Mouse (Mus musculus): Measurements from ENCODE around the gene Sgip1.

The Sgip1 gene

GRCm38 (mm10) chr4:102741287-102741686 lies at the start of gene Sgip1:
Gene Sgip1, plus strand, starts transcription at chr4:102741297.
- DNase-seq (ENCODE audit: low spot score), result no peak

DNA sequence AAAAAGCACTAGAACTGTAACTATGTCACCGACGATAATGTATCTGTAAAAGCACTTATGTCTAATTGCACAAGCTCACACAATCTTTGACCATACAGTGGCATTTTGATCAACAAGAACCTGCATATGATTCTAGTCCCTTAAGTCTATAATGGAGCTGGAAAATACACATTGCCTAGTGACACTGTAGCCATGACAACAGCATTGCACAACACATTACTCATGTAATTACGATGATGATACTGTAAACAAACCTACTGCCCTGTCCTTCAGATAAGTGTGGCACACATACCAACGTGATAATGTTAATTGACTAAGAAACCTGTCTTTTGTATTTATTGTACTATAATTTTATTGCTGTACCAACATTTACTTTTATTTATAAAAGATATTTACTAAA lies 49.7 kb upstream of the Sgip1 start:
- DNase-seq (ENCODE audit: low spot score), result no peak

DNA sequence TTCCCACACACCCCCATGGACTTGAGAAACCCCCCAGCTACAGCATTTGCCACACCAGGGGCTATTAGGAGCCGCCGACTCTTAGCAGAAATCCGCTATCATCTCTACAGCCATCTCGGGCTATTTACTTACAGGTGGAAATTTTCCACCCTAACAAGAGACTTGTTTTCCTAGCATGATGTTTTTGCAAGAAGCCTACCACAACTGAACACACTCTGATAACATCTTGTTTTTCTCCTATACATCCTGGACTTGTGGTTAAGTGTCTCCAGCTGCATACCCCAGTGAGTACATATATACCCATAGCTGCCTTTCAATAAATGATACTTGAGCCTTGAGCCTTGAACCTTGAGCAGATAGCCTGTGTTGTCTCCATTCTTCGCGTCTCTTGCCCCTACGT lies 43.1 kb upstream of the Sgip1 start:
- no peak for DNase-seq (ENCODE audit: low spot score)

DNA sequence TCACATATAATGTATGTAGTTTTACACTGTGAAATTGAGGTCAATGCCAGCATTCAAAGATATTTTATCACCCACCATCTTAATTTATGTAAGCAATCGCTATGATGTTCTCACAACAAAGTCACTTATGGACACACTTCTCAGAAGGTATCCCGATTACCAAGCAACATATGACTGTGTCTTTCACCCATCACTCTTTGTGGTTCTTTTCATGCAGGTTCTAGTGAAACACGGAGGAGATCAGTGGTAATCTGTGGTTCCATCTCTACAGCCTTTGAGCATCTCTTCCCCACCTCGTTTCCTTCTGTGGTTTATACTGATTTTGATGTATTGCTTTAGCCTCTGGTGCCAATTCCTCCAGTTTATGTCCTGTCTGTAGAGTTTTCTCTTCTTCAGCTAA lies 29.4 kb upstream of the Sgip1 start:
- no peak for DNase-seq (ENCODE audit: low spot score)

DNA sequence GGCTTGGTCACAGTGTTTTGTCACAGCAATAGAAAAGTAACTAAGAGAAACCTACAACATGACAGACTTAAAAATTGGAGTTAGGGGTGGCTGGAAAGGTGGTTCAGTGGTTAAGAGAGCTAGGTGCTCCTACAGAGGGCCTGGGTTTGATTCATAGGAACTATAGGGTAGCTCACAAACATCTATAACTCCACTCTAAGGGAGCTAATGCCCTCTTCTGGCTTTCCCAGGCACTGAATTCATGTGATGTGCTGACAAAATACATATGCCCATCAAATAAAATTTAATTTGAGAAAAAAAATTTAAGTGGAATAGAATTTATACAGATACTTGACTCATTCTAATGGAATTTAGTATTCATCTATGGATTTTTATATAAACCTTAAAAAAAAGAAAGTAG lies 25.6 kb upstream of the Sgip1 start:
- DNase-seq (ENCODE audit: low spot score), result no peak

- no peak for DNase-seq (ENCODE audit: low spot score)
Observed at GRCm38 (mm10) chr4:102717123-102717828, 23.8 kb upstream of the Sgip1 start.

GRCm38 (mm10) chr4:102719535-102719934 lies 21.6 kb upstream of the Sgip1 start:
- no peak for DNase-seq (ENCODE audit: low spot score)

DNA sequence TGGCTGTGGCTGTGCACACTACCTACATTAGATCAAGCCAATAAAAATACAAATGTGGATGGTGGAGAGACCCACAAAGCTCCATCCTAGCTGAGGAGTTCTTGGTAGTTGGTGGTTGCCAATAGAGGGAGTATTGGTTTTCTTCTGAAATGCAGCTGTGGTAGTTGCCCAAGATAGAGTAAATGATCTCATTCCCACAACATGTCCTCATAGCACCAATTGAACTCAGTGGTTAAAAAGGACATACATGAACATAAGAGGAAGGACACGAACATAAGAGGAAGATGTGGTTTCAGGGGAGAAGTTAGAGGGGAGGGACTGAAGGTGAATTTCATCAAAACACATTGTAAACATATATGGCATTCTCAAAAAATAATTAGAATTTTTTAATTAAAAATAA lies 21.1 kb upstream of the Sgip1 start:
- no peak for DNase-seq (ENCODE audit: low spot score)

GRCm38 (mm10) chr4:102724442-102724841 lies 16.7 kb upstream of the Sgip1 start:
- DNase-seq (ENCODE audit: low spot score), result no peak

DNA sequence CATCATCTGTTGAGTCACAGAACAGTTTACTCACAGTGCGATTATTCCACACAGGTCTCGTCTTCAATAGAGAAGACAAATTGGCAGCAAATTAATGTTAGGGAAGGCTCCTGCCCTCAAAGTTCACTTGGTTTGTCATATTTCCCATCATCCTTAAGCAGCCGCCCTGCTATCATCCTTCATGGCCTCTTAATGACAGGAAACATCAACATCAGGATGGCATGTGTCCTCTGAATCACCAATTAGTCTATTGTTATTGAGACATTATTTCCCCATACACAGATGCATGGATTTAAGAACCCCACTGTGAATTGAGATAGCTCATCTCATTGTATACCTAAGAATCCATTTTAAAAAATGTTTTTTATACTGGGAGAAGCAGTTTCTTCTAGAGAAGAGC lies 10.1 kb upstream of the Sgip1 start:
- no peak for DNase-seq (ENCODE audit: low spot score)

- no peak for DNase-seq (ENCODE audit: low spot score)
Observed at GRCm38 (mm10) chr4:102734022-102734657, 7.0 kb upstream of the Sgip1 start.

DNA sequence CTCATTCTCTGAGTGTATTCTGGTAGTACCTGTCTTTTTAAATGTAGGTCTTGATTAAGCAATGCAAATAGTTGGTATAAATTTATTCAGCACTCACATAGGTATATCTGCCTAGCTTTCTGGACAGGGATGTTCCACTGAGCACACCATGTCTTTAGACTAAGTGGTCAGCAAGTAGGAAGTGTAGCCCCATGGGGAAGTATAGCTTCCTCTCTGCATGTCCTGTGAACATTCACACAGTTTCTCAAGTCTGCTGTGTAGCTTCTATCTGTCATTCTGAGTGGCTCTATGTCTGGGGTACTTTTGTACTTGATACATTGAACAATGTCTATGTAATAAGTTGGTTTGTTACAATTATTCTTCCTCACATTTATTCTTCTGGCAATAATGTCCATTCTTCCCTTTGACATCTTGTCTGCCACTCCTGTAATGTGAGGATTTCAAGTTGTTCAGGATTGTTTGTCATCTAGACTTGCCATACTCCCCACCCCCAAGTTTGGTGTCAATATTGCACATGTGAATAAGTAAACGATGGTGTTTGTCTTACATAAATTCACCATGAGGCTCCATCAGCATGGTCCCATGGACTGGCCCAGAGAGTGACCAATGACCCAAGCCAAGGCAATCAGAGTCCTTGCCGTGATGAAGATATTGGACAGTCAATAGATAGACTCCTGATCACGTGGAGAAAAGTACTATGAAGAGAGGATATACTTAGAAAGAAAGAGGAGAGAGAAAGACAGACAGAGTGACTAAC lies 12.4 kb downstream of the Sgip1 start:
- DNase-seq (ENCODE audit: low spot score), result no peak

DNA sequence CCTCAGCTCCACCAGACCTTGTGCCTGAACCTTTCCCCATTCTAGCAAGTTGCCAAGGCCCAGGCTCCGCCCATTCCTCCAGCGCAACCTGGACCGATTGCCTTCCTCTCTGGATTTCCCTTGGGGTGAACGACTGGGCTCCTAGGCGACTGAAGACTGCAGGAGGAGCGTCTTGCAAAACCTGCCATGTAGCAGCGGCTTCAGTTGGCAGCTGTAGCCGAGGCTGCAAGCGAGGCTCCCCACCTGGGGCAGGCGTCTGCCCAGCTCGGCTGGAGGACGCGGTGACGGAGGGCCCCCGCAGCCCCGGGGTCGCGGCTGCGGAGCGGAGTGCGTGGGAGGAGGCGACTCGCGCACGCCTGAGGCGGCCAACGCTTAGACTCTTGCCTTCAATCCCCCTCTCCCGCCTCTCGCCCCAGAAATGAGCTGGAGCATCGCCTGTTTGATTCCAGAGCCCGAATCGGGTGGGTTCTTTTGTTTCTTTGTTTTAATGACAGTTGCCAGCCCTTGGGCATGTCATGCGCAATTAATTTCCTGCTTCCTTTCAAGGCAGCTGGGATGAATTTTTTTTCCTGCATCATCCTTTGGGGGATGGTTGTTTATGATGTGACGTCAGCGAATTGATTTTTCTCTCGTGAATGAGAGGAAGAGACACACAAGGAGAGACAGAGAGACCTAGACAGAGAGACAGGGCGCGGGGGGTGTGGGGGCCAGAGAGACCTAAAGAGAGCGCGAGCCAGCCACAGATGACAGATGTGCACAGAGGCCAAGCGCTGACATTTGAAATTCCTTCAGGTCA lies 18.2 kb downstream of the Sgip1 start:
- no peak for DNase-seq (ENCODE audit: low spot score)

GRCm38 (mm10) chr4:102760042-102760821 lies 19.1 kb downstream of the Sgip1 start:
- DNase-seq (ENCODE audit: low spot score), result no peak

DNA sequence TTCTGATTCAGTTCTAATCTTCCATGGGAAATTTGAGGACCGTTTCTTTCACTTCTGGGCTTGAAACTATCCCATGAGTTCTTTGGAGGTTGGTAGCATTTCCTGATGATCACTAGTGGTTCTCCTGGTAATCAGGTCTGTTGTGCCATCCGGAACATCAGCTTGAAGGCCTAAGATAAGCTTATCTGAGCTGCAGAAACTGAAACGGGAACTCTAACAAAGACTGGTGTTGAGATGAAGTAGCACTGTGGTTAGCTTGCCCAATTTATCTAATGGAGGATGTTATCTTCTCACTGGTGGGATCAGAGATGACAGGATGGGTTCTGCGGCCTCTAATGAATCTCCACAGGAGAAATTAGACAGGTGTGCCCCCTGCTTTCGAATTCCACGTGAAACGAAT lies 21.0 kb downstream of the Sgip1 start:
- DNase-seq (ENCODE audit: low spot score), result no peak

GRCm38 (mm10) chr4:102769070-102769469 lies 28.0 kb downstream of the Sgip1 start:
- DNase-seq (ENCODE audit: low spot score), result no peak

DNA sequence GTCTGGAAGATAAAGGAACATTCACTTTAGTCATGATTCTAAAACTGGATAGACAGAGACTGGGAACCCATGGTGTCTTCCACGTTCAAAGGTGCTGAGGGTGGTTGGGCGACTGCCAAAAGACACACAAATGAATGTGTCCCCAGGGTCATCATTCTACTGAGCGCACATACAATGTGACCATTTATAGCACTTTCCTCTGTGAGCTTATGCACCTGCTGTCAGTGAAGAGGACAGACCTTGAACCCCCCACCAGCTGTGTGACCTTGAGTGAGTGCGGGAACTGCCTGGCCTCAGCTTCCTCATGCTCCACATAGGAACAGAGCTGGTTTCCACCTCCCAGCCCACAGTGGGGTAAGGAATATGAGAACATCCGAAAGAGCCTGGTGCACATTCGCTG lies 28.8 kb downstream of the Sgip1 start:
- DNase-seq (ENCODE audit: low spot score), result no peak

DNA sequence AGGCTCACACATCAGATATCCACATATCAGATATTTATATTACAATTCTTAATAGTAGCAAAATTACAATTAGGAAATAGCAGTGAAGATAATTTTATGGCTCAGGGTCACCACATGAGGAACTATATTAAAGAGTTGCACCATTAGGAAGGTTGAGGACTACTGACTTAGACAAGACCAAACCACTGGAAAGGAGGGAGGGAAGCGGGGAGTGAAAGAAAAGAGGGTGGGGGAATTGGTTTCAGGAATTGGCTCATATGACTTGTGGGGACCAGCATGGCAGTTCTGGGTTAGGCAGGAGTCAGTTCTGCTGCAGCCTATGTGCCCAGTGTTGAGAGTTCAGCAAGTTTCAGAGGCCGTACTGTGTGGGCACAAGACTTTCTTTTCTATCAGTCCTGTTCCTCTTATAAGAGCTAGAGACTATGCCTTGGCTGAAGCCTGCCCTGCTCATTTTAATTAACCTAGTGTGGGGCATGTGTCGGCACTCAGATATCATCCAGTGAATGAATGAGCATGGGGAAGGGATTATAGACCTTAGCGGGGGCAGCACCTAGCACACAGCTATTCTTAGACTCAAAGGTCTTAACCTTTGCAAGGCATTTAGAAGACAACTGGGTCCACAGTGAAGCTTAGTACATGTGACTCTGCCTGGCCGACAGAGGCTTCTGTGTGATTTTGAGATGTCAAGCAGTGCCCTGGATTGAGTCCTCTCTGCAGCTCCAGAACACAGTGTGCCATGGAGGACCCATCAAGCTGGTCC lies 30.7 kb downstream of the Sgip1 start:
- no peak for DNase-seq (ENCODE audit: low spot score)

DNA sequence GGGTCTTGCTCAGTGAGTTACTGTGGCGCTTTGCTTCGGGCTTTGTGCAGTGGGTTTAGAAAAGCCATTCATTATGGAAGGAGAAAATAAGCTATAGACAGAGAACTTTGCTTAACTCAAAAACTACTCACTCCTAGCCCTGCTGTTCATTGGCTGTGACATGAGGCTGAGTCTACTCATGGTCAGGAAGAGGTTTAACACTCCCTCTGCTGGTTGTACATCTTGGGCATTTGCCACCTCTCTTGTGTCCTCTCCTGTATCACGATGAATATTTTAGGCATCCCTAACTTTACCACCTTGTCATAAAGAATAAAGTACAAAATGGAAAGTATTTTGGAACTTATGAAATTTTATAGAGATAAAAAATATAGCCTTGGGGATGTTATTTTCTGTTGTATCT lies 32.1 kb downstream of the Sgip1 start:
- no peak for DNase-seq (ENCODE audit: low spot score)

DNA sequence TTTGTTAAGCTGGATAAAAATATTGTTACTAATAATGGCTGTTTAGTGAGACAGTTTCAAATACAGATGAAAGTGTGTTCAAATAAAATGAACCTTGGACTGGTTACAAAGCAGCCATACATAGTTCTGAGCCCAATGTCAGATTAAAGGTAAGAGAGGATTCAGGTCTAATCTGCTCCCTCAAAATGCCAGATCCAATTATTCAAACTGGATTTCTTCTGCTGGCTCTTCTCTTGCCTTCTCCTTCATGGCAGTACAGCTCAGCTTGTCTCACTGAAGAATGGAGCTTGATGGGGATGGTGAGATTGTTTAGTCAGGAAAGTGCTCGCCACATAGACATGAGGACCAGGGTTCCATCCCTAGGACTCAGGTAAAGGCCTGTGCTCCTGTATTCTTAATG lies 32.7 kb downstream of the Sgip1 start:
- no peak for DNase-seq (ENCODE audit: low spot score)

- DNase-seq (ENCODE audit: low spot score), result no peak
Observed at GRCm38 (mm10) chr4:102774549-102774948, 33.5 kb downstream of the Sgip1 start.
